Mouse (Mus musculus): ENCODE results near the gene Nfu1. TPM values are rescaled to one million over a fixed set of nuclear protein-coding genes. Genes with fewer than 3 reads are reported as not detected.
"Not testable (repeated sequence)": the region's sequence is repeated elsewhere in the genome, so short reads cannot be mapped to it uniquely, and the experiment has no call there.

Nfu1 gene
- polyA plus RNA-seq, 1 experiment: 130 TPM

DNA sequence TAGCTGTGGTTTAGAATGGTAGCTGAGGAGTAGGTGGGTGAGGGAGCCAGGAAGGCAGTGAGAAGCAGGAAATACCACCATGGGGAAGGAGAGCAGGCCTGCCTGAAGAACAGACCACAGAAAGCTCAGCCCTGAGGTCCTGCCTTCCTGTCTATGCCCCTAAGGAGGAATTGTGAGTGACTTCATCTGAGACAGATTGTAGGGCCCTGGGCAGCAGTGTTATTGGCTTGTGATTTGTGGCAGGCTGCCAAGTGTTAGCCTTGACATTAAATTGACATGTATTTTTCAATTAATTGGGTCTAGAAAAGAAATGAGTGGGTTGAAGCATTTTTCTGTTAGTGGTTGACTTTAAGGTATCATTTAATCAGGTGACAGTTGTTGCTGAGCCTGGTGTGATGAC is 19.8 kb downstream of the Nfu1 start:
- DNase-seq: no peak
- Histone ChIP-seq H3K27ac (ENCODE audit: insufficient read depth, low read length) (no peak overlapping the region), H3K4me3 (replicated peaks; ENCODE audit: insufficient read depth, low read depth, low read length) (no peak overlapping the region), H3K4me1 (ENCODE audit: control insufficient read depth, insufficient read depth, low read length) (no peaks in the 10 kb centered on the region), H3K27me3 (ENCODE audit: control insufficient read depth, insufficient read depth, low read length) (no peaks in the 10 kb centered on the region)
- no peak for TF ChIP-seq CTCF (IDR thresholded peaks at IDR 0.05; ENCODE audit: borderline replicate concordance, insufficient read depth, low read depth, low read length)
- no peak for TF ChIP-seq POLR2A (IDR thresholded peaks at IDR 0.05; ENCODE audit: borderline replicate concordance, insufficient read depth, low read length)

DNA sequence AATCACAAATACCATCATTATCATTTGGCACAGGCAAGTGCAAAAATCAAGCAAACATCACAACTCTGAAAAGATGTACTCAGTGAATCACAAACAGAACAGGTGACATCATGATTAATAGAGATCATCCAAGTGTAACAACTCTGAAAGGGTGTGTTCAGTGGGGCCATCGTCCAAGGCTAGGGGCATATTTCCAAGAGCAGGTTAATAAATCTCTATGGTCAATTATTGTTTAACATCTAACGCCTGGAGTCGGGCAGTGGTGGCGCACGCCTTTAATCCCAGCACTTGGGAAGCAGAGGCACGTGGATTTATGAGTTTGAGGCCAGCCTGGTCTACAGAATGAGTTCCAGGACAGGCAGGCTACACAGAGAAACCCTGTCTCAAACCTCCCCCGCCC is 22.3 kb downstream of the Nfu1 start:
- not testable (repeated sequence) for H3K27me3 ChIP-seq (ENCODE audit: control insufficient read depth, insufficient read depth, low read length); H3K4me1 ChIP-seq (ENCODE audit: control insufficient read depth, insufficient read depth, low read length); DNase-seq; H3K4me3 ChIP-seq (replicated peaks; ENCODE audit: insufficient read depth, low read depth, low read length); H3K27ac ChIP-seq (ENCODE audit: insufficient read depth, low read length)
- 81% methylated on average over 7 of the region's 7 CpGs for WGBS

DNA sequence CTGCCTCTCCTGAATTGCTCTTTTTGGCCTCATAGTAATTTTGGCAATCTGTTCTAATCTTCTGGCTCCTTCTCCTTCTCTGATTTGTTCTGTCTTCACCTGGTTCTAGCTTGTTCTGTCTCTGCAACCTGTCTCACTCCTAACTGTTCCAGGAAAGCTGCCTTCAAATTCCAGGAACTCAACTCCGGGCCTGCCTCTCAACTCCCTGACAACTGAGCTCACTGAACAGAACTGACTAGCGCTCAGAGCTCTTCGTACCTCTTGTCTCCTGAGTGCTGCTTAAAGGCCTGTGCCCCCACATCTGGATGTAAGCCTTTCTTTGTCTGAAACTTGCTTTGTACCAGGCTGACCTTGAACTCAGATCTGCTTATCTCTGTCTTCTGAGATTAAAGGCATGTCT is 23.4 kb downstream of the Nfu1 start:
- Histone ChIP-seq H3K27ac (ENCODE audit: insufficient read depth, low read length) (no peak overlapping the region), H3K4me3 (replicated peaks; ENCODE audit: insufficient read depth, low read depth, low read length) (no peak overlapping the region), H3K4me1 (ENCODE audit: control insufficient read depth, insufficient read depth, low read length) (no peaks in the 10 kb centered on the region), H3K27me3 (ENCODE audit: control insufficient read depth, insufficient read depth, low read length) (no peaks in the 10 kb centered on the region)
- TF ChIP-seq CTCF (IDR thresholded peaks at IDR 0.05; ENCODE audit: borderline replicate concordance, insufficient read depth, low read depth, low read length) (no peak), POLR2A (IDR thresholded peaks at IDR 0.05; ENCODE audit: borderline replicate concordance, insufficient read depth, low read length) (no peak)
- no peak for DNase-seq
- WGBS: 96% methylated on average over 3 of the region's 3 CpGs

DNA sequence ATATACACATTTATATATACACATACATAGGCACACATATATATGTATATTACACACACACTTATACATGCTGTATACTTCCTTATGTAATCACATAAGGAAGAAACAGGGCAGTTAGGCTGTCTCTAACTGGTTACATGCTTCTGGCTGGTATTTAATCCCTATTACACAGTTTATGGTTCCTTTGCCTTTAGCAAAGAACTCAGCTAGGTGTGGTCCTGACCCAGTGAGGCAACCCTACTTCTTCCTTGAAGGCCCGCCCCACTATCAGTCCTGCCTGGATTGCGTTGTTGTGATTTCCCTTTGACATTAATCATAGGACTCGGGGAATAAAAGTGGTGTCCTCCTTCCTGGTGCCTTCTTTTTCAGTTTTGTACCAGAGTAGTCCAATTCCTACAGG is 25.4 kb downstream of the Nfu1 start:
- 94% methylated on average over 3 of the region's 3 CpGs for WGBS
- H3K27me3 ChIP-seq (ENCODE audit: control insufficient read depth, insufficient read depth, low read length): no peaks in the 10 kb centered on the region
- no peak for DNase-seq
- H3K4me1 ChIP-seq (ENCODE audit: control insufficient read depth, insufficient read depth, low read length): no peaks in the 10 kb centered on the region
- no peak overlapping the region for H3K4me3 ChIP-seq (replicated peaks; ENCODE audit: insufficient read depth, low read depth, low read length)
- no peak for TF ChIP-seq POLR2A (IDR thresholded peaks at IDR 0.05; ENCODE audit: borderline replicate concordance, insufficient read depth, low read length)
- TF ChIP-seq CTCF (IDR thresholded peaks at IDR 0.05; ENCODE audit: borderline replicate concordance, insufficient read depth, low read depth, low read length): no peak
- no peak overlapping the region for H3K27ac ChIP-seq (ENCODE audit: insufficient read depth, low read length)

DNA sequence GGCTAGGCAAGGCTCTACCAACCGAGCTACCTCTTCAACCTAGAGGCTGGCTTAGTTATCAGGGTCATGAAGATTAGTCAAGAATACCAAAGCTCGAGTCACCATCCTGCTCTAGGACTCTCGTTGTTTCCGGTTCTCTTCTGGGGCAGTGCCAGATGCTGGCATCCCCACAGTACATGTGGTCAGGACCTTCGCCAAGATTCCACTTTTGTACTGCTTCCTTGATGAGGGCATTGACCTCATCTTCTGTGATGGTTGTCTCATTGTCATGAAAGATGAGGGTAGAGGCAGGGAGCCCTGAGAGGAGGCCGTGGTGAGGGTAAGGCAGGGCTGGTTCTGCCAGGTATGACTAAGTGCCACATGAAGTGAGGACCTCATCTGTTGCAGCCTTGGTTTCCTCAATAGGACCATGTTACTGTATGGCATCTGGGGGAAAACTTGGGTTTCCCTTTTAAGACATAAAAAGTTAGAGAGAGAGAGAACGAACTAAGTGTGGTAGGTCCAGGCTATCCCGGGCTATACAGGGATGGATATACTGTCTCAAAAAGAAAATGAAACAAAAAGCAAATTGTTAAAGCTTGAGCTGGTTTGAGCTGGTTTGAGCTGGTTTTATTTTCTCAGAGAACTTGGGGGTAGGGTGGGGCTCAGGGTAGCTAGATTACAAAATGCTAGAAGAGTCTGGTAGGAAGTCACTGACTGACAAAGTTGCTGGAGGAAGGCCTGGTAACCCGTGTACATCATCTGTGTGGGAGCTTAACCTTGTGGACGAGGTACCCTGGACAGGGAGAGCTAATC is 29.0 kb downstream of the Nfu1 start:
- Histone ChIP-seq H3K27me3 (ENCODE audit: control insufficient read depth, insufficient read depth, low read length) (no peaks in the 10 kb centered on the region), H3K4me3 (replicated peaks; ENCODE audit: insufficient read depth, low read depth, low read length) (no peak overlapping the region), H3K27ac (ENCODE audit: insufficient read depth, low read length) (no peak overlapping the region), H3K4me1 (ENCODE audit: control insufficient read depth, insufficient read depth, low read length) (no peaks in the 10 kb centered on the region)
- 60% methylated on average over 10 of the region's 10 CpGs for WGBS
- DNase-seq: no peak
- TF ChIP-seq POLR2A (IDR thresholded peaks at IDR 0.05; ENCODE audit: borderline replicate concordance, insufficient read depth, low read length) (no peak), CTCF (IDR thresholded peaks at IDR 0.05; ENCODE audit: borderline replicate concordance, insufficient read depth, low read depth, low read length) (no peak)

DNA sequence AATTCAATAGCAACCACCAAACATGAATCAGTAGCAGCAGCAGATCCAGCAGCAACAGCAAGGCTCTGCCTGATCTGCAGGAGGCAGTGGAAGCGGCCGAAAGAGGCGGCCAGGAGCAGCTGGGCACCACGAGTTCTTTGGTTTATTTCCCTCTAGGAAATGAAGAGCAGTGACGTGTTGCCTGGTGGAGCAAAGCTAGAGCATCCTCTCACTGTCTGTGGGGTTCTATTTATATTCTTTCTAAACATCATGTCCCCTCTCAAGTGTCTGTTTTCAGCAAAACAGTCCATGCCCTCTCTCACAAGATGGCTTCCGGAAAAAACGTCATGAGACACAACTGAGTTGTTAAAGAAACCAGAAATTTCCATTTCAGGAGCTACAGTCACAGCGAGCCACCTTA is 30.1 kb downstream of the Nfu1 start:
- DNase-seq: no peak
- H3K4me1 ChIP-seq (ENCODE audit: control insufficient read depth, insufficient read depth, low read length): peaks cover 6% of the 10 kb centered on the region; the same call in 1 of the 2 replicates
- no peaks in the 10 kb centered on the region for H3K27me3 ChIP-seq (ENCODE audit: control insufficient read depth, insufficient read depth, low read length)
- no peak overlapping the region for H3K4me3 ChIP-seq (replicated peaks; ENCODE audit: insufficient read depth, low read depth, low read length)
- 83% methylated on average over 8 of the region's 8 CpGs for WGBS
- H3K27ac ChIP-seq (ENCODE audit: insufficient read depth, low read length): no peak overlapping the region
- TF ChIP-seq POLR2A (IDR thresholded peaks at IDR 0.05; ENCODE audit: borderline replicate concordance, insufficient read depth, low read length): no peak

DNA sequence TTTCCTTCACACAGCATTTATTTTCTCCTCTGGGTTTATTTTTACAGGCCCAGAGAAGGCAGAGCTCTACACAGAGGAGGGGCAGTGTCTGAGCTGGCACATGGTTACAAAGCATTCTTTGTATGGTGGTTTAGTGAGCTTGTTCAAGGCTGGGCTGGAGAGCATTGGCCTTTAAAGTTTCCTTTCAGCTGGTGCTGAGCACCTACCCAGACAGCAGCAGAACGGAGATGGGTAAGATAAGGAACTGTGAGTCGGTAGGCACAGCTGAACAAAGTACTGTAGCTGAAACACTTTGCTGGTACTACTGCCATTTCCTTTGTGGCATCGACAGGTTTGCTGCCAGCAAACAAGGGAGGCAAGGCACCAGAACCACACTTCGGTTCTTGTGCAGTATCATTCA is 31.9 kb downstream of the Nfu1 start:
- H3K4me1 ChIP-seq (ENCODE audit: control insufficient read depth, insufficient read depth, low read length): peaks cover 6% of the 10 kb centered on the region
- DNase-seq: no peak
- no peak overlapping the region for H3K27ac ChIP-seq (ENCODE audit: insufficient read depth, low read length)
- TF ChIP-seq POLR2A (IDR thresholded peaks at IDR 0.05; ENCODE audit: borderline replicate concordance, insufficient read depth, low read length) (no peak), CTCF (IDR thresholded peaks at IDR 0.05; ENCODE audit: borderline replicate concordance, insufficient read depth, low read depth, low read length) (no peak)
- H3K27me3 ChIP-seq (ENCODE audit: control insufficient read depth, insufficient read depth, low read length): no peaks in the 10 kb centered on the region
- no peak overlapping the region for H3K4me3 ChIP-seq (replicated peaks; ENCODE audit: insufficient read depth, low read depth, low read length)
- WGBS: 90% methylated on average over 4 of the region's 4 CpGs

DNA sequence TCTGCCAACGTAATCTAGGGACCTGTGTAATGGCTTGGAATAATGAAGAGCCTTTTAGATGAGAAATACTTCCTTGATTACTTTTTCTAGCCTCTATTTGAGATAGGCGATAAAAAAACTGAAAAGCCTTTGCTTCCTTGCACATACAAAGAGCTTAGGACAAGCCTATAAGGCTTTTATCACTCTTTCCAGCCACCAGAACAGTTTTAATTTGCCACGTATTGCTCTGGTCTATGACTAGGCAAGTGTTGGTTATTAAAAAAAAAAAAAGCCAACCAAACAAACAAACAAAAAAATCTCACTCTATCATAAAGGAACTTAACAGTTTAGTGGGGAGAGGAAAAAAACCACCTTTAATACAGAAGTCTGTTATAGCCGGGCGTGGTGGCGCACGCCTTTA is 32.4 kb downstream of the Nfu1 start:
- Histone ChIP-seq H3K4me3 (replicated peaks; ENCODE audit: insufficient read depth, low read depth, low read length) (no peak overlapping the region), H3K27me3 (ENCODE audit: control insufficient read depth, insufficient read depth, low read length) (no peaks in the 10 kb centered on the region), H3K4me1 (ENCODE audit: control insufficient read depth, insufficient read depth, low read length) (peaks cover 6% of the 10 kb centered on the region), H3K27ac (ENCODE audit: insufficient read depth, low read length) (no peak overlapping the region)
- WGBS: 95% methylated on average over 7 of the region's 7 CpGs
- TF ChIP-seq POLR2A (IDR thresholded peaks at IDR 0.05; ENCODE audit: borderline replicate concordance, insufficient read depth, low read length) (no peak), CTCF (IDR thresholded peaks at IDR 0.05; ENCODE audit: borderline replicate concordance, insufficient read depth, low read depth, low read length) (no peak)
- DNase-seq: no peak
